Mouse (Mus musculus): ENCODE measurements around the gene Arpc5.
"Not testable (repeated sequence)": the region's sequence is repeated elsewhere in the genome, so short reads cannot be mapped to it uniquely, and the experiment has no call there.

Gene Arpc5

DNA sequence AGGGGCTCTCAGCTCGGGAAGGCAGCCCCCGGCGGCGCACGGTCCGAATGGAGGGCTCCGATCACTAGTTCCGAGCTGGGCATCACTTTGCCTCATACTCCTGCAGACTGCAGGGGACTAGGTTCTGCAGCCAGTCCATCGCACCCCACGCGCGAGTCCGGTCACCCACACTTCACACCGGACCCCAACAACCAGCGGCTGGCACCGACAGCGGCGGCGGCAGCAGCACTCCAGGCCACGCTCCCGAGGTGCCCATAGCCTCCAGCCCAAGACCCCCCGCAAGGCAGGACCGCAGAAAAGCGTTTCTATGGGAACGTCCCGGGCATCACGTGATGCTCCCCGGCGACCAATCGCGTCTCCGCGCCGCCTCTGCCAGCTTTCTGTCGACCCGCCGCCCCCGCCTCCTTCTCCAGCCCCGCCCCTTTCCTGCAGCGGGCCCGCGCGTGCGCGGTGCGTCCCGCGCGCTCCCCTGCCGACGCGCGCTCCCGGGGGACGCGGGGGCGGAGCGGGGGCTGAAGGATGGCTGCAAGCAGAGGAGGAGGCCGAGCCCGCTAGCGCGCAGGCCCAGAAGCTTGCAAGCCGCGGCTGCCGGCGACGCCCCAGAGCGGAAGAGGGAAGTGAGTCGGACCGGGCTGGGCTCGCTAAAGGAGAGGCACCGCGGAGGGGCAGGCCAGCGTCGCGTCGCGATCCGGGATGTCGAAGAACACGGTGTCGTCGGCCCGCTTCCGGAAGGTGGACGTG is at the start of gene Arpc5, which contains the start of gene Rgl1:
Gene Arpc5 (plus strand): TSS at position 511 of the 741 bp plus-strand sequence.
Gene Rgl1 (minus strand): TSS at position 320 of the 741 bp plus-strand sequence.
- peak; percentile 97 to 98 for DNase-seq

DNA sequence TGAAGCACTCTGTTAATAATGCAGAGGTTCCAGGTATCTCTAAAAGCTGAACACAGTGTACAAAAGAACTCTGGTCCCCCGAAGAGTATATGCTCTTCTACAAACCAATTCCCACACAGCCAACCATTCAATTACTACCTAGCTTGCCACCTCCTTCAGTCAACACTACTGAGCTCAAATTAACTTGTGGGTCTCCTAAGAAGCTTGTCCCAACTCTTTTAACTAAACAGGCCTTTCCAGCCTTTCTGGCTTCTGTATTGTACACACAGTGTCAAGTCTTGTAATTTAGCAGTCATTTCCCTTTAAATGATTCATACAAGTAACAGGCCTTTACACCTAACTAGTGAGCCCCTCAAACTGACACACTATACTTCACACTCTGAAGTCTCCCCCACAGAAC is 49.0 kb upstream of the Arpc5 start:
- DNase-seq, result no peak

DNA sequence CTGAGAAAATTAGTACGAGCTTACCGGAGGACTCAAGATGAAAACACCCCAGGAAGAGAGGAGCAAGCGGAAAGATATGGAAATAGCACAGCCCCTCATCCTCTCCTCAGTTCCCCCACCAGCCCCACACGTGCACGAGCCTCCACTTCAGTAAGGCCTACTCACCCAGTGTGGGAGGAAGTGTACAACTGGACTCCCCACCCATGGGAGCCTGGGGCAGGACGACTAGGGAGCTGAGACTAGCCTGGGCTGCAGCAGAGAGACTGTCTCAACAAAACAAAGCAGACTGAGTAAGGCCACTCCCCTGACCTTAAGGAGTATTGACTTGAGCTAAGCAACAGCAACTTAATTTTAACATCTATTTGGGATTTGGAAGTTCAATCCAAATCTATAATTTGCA is 48.1 kb upstream of the Arpc5 start:
- no peak for DNase-seq

DNA sequence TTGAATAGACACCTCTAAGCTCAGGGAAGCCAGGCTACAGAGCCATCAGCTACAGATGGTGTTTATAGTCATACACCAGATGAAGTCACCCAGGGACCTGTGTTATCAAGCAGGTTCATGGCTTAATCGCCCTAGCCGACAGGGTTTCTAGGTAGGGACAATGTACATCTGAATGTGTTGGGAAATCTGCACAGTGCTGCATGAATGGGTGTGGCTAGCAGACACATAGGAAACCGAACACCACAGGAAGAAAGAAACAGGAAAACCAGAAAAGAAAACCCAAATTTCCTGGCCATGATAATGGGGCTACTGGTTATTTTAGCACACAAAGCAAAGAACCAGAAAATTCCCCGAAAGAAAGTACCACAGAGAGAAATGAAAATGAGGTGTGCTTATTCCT is 45.4 kb upstream of the Arpc5 start:
- no peak for DNase-seq

DNA sequence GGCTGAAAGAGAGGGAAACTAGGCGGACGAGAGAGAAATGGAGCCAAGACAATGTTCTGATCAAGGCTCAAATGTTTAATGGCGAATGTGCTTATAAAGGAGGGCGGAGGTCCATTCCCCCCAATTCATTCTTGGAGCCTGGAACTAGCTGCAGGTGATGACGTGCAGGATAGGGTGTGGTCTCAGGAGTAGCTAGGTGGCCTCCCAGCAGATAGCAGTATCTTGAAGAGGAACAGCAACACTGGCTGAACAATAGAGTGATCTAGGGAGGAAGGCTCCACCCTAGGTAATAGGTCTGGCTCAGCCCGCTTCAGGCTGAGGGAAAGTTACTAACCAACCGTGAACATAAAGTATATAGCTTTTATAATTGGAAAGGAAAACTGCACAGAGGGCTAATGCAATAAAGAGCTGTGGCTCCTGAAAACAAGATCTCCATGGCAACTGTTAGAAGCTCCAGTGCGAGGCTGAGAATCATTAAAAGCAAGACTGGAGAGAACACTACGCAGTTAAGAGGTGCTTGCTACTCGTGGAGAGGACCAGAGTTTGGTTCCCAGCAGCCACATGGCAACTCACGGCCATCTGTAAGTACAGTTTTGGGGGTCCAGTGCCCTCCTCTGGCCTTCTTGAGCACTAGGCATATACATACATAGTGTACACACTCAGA is 44.7 kb upstream of the Arpc5 start:
- no peak for DNase-seq

DNA sequence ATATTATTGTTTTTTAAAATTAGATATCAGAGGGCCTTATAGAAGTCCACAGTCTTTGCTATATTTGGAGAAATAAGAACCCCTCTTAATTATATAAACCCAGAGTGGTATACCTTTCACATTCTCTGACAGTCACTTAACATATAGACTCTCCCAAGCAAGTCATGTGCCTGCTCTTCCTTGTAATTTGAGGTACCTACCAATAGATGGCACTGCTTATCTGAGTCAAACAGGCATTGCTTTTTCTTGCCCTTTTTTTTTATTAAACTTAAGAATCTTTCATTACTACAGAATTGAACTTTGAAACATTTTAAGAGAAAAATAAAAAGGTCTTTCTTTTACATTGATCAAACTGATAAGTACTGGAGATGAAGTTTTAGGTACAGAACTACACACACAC is 42.1 kb upstream of the Arpc5 start:
- DNase-seq, result no peak

DNA sequence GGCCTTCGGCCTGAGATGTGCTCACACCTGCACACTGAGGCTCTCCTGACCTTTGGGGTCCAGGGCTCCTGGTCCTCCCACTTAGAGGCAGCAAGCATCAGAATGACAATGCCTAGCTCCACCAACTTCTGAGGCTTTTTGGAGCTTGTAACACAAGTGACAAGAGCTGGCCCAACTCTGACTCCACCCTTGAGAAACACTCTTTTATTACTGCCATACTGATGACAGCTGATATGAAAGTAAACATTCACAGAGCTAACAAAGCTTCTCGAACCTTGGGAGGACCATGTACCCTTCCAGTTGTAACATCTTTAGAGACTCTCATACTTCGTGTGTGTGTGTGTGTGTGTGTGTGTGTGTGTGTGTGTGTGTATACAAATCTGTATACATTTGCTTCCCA is 40.2 kb upstream of the Arpc5 start:
- no peak for DNase-seq

DNA sequence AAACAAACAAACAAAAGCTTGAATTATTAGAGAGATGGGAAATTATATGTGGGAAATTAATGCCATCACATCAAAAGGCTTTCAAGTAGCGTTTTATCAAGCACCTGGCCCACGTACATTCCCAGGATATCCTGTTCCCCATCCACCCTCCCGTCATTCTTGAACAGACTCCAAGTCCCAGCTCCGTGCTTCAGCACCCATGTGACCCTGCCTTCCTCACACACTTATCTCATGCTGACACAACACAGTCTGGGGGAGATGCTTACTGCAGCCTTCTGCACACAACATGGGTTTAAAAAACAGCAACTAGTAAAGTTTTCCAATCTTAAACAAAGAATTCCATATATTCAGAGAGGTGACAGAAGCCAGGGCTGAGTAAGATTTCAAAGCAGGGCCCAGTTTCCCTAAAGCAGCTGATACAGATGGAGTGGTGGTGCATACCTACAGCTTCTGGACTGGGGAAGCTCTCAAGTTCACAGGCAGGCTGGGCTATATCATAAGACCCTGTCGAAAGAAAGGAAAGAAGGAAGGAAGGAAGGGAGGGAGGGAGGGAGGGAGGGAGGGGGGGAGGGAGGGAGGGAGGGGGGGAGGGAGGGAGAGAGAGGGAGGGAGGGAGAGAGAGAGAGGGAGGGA is 38.6 kb upstream of the Arpc5 start:
- no peak for DNase-seq

DNA sequence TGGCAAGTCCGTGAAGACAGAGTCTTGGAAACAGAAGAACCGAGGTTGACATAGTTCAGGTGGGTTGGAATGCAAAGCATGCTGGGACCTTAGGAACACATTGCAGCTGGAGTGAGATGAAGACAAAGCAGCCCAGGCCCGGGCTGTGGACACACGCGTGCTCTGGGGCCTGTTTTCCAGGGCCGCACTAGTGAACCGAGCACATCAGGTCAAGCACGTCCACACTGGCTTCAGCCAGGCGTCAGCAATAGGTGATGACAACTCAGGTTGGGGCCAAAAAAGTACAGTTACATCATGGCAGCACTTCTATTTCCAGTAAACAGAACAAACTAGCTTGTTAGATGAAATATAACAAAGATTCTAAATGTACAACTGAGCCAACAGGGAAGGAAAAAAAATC is 27.5 kb upstream of the Arpc5 start:
- no peak for DNase-seq

DNA sequence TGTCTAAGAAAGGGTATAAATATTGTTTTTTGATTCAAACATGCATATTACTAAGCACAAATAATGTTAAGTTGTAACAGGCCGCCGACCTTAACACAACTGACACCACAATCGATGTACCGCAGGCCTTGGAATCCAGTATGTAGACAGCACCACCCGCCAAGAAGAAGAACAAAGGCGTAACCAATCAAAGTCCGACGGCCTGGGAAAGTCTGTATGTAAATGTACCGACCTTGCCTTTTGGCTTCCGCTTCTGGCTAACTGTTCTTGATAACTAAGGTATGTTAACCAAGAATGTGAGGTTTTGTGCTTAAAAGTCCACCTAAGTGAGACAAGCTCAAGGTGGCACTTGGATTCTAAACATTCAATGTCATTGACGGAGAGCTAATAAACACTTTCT is 27.0 kb upstream of the Arpc5 start:
- no peak for DNase-seq

DNA sequence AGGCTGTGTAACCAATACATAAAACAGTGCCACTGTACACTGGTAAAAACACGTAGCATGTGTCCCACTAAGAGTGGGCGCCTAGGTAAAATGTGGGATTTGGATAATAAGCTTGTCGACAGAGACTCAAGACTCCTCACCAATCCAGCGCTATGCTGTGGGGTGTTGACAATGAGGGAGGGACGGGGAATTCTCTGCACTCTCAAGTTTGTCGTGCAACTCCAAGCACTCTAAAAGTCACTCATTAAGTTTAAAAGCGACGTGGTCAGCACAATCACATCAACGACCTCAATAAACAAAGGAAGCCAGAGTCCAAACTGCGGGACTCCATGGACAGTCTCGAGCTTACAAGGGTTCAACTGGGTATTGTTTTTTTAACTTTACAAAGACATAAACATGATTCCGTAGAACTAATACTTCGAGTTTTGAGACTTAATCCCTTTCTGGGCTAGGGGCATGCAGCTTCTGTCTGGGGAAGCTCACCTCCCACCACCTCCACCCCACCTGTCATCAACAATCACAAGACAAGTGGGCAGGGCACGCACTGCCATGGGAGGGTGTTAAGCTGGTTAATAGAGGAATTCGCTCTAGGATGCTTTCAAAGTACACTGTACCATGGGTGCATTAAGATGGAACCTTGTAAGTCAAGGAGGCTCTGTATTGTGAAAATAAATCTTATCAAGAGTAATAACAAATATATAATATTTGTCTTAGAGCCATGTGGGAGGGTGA is 23.1 kb upstream of the Arpc5 start:
- no peak for DNase-seq

DNA sequence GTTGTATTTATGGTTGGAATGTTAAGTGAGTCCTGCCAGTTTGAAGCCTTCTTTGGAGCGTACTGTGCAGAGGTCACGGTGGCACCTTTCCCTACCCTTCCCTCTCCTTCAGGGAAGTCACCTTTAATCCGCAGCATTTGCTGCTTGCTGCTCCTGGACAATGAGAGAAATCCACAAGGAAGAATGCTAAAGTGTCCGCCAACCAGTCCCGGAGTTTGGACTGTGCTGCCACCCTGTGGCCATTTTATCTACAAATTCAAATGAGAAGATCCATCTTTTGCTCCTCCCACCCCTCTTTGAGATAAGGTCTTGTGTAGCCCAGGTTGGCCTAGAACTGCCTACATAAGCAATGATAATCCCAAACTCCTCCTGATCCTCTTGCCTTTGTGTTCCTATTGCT is 19.9 kb upstream of the Arpc5 start:
- DNase-seq, result peak; percentile 92 to 93

DNA sequence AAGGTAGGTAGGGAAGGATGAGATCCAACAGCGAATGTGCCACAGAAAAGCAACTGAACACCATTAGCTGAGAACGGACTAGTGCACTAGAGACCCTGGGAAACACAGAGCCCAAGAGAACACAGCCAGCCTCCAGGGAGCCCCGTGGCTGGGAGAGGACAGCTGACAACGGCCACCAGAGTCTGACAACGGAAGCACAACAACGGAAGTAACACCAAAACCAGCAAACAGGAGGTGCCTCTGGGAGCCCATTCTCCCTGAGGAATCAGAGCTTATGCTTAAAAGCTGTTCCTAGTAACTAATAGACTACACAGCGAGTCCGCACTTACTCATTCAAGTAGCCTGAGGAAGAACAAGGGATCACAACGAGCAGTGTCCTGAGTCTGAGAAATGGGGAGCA is 17.1 kb upstream of the Arpc5 start:
- DNase-seq, result peak in 1 of 2 experiments; percentile 9

DNA sequence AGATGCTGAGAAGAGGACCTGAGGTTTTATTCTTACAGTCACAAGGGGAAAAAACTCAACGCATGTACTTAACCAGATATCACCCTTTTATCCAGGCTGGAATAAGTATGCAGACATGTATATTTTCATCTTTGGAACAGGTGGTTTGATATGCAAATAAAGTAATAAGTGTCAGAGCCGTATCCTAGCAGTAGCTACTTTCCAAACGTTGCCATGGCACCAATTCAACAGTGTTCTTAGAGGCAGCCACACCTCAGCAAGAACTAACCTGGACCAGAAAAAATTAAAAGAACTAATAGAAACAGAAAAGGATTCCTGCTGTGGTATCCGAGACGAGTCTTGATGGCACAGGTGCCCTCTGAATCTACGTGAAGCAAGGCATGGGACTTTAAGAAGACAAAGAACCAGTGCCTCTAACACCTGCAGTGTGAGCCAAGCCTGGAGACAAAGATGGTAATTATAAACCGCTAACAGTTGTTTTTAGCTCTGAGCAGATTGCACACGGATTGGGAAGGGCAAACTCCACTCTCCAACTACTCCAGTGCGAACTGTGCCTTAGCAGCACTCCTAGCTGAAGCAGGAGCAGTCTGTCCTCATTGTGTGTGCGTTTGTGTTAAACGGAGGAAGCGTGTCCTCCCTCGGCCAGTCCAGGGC is 15.9 kb upstream of the Arpc5 start, which contains the start of gene Apobec4:
Gene Apobec4 (plus strand): TSS at position 240 of the 654 bp plus-strand sequence.
- DNase-seq, result no peak

DNA sequence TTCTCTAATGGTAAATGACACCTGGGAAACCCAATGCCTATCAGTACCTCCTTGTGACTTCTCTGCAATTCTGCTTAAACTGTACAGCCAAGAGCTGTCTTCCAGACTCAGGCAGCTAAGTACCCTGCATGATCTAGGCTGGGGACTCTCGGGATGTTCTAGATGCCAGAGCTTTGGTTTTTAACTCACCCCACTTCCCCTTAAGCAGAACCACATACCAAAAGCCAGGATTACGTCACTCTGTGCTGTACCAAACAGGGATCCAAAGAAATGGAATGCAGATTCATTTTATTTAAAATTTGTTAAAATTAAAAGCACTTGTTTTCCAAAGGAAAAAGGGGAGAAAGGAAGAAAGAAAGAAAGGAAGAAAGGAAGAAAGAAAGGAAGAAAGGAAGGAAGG is 4.6 kb upstream of the Arpc5 start:
- no peak for DNase-seq

DNA sequence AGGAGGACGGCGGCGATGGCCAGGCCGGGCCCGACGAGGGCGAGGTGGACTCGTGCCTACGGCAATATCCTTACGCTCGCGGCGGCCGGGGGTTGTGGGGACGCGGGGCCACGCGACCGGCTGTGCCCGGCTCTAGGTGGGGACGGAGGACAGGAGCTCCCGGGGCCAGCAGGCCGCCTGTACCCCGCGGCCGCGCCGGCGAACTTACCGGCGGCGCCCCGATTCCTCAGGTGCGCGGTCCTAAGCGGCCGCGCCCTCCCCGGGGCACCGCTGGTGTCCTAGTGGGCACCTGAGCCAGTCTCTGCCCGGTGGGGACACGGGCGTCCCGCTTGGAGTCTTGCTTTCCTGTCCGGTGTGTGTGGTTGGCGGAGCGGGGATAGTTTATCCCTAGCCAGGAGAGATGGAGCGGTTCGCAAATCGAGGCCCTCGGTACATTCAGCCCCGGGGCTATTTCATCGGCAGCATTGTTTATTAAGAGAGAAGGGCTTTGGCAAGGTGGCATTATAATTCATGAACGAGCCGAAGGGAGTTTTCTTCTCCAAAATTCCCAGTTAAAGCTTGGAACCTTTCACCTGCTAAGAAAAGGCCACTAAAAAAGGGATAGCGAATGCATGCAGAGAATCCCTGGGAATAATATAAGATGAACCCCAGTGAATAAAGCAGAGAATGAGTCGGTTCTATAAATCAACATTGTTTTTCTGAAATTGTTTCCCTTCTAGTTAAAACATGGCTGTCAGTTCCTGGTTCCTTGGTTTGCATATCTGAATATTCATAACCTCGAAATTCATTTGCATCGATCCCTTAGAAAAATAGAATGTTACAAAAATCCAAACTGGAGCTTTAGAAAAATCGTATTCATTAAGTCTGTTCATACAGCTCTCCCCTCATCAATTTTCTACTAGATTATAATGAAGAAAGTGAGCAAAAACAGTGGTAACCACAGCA is 734 bp downstream of the Arpc5 start:
- no peak for DNase-seq

DNA sequence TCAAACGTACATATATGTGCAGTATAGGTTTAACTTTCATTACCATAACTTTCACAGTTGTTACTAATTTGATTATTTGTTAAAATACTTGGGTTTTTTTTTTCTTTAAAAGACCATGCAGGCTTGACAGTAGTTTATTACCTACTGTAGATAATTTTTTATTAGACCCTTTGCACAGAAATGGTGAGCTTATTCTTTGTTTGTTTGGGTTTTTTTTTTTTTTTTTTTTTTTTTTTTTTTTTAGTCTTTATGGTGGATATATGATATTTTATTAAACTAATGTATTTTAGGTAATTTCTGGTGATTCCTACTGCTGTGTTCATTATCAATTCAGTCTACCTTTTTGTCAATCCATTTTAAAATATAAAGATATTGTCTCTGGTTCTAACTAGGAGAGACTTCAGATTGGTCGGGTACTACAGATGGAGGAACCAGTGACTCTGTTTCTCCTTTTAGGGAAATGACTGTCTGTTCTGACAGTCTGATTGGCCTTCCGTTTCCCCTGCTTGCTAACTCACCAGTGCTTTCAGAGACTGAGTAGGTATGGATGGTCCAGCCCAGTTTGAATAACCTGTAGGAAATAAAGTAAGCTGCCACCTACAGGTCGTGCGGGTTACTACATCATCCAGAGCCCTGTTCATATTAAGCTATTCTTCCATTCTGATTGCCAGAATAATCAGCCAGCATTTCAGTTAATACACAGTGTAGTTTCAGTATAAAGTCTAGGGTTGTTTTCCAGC is 1.6 kb downstream of the Arpc5 start:
- peak; percentile 90 to 92 for DNase-seq

DNA sequence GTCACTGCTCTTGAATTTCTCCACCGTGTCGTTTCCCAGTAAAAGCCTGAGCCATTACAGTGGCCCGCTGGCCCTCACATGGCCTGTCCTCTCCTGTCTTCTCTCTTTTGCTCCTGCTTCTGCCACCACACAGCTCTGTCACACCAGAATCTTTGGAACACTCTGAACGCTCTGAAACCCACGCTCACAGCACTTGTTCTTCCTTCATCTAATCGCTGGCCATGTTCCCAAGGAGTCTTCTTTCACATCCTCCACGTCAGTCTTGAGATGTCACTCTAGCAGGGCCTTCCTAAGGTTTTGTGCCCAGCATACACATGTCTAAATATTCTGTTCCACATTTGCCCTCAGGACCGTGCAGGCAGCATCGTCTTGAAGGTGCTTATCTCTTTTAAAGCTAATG is 4.7 kb downstream of the Arpc5 start:
- no peak for DNase-seq

DNA sequence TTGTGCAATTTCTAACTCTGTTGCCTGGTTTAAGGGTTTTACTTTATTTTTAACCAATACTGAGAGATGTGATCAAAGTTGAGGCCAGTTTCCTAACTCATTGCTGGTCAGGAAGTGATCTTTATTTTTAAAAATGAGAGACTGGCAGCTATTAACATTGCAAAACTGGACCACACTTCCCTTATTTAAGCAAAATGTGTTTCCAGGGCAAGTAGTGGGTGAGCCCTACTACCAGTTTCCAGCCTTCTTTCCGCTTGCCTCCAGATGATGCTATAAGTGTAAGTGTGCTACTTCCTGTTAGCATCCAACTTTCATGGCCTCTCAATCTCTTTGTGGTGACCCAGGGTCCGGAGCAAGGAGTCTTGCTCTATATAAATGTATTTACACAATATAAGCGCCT is 8.3 kb downstream of the Arpc5 start:
- DNase-seq, result not testable (repeated sequence)

DNA sequence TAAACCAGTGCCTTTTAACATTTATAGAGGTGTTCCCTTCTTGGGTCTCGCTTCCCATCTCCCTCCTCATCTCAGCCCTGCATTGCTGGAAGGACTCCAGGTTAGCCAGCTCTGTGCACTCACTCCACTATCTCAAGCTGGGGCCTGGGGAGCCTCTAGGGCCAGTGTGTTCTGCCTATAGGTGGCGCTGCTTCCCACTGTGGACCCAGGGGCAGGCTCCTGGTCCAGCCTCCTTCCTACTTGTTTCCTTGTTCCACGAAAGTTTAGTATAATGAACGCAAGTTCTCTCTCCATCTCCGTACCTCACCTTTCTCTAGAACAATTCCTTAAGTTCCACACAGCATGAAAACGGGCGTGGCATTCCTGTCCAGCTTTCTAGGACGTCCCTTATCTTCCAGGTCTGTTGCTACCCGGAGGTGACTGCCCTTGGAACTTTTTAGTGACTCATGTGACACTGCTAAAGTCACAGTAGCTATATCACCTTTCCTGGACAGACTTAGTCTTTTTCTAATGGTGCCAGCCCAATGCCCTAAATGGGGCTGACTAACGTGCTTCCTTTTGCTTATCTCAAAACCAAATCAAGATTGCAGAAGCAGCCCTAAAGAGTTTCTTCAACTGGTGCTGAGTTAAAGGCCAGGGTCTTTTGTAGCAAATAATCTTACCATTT is 12.9 kb downstream of the Arpc5 start:
- DNase-seq, result peak; percentile 81 to 83
